Mouse (Mus musculus) ES-E14 (cell line): ENCODE results near the gene Ppara. TPM values are rescaled to one million over a fixed set of nuclear protein-coding genes. Genes with fewer than 3 reads are reported as not detected.

Source experiments
- DNase-seq: peaks from one replicate; pipeline ENCODE4 v3.0.0-alpha.2; 2013; ENCODE audit warnings: low read depth, low spot score
- H3K27ac ChIP-seq: 2 replicates; pipeline ENCODE4 v1.5.1; 2012; ENCODE audit warnings: low read depth, mild to moderate bottlenecking, low read length, moderate library complexity, mixed read lengths; ENCODE audit not compliant: poor library complexity, insufficient read depth, severe bottlenecking
- H3K36me3 ChIP-seq: 2 replicates; pipeline ENCODE4 v1.6.1; 2012; ENCODE audit warnings: mild to moderate bottlenecking, low read length, moderate library complexity, mixed read lengths; ENCODE audit not compliant: control insufficient read depth, poor library complexity, insufficient read depth, severe bottlenecking
- H3K4me1 ChIP-seq, 2 experiments: fragments of 150-350 bp in 1 of 2; sonication (generic) in 1 of 2; 2 replicates each; pipeline ENCODE4 v1.6.1; 2012; ENCODE audit warnings: low read length in 2 of 2, mild to moderate bottlenecking in 1 of 2, mixed read lengths in 1 of 2; ENCODE audit not compliant: control insufficient read depth in 2 of 2, insufficient read depth in 2 of 2, poor library complexity in 1 of 2
- H3K4me3 ChIP-seq, 2 experiments: fragments of 150-350 bp in 1 of 2; sonication (generic) in 1 of 2; 2 replicates each; pipeline ENCODE4 v1.5.1; 2012; ENCODE audit warnings: low read length in 2 of 2, low read depth in 1 of 2, mild to moderate bottlenecking in 1 of 2, mixed read lengths in 1 of 2; ENCODE audit not compliant: insufficient read depth in 1 of 2, poor library complexity in 1 of 2, severe bottlenecking in 1 of 2
- H3K9ac ChIP-seq: 2 replicates; pipeline ENCODE4 v1.6.1; 2012; ENCODE audit warnings: low read depth, mild to moderate bottlenecking, low read length, mixed read lengths; ENCODE audit not compliant: poor library complexity, insufficient read depth, severe bottlenecking
- H3K9me3 ChIP-seq: fragments of 150-350 bp; sonication (generic); 2 replicates; pipeline ENCODE4 v1.6.1; 2012; ENCODE audit warnings: low read depth, mild to moderate bottlenecking, low read length; ENCODE audit not compliant: control insufficient read depth, insufficient read depth
- CHD2 ChIP-seq: IDR thresholded peaks from 2 replicates; pipeline ENCODE4 v1.6.1; 2014; ENCODE audit warnings: mild to moderate bottlenecking, low read depth, low read length, inconsistent platforms
- HCFC1 ChIP-seq: IDR thresholded peaks from 2 replicates; pipeline ENCODE4 v1.6.1; 2012; ENCODE audit warnings: low read length, inconsistent platforms, borderline replicate concordance; ENCODE audit not compliant: insufficient read depth
- MAFK ChIP-seq: IDR thresholded peaks from 2 replicates; pipeline ENCODE4 v1.6.1; 2014; ENCODE audit warnings: mild to moderate bottlenecking, low read depth, low read length, inconsistent platforms; ENCODE audit not compliant: insufficient read depth
- ZC3H11A ChIP-seq: IDR thresholded peaks from 2 replicates; pipeline ENCODE4 v1.6.1; 2012; ENCODE audit warnings: low read depth, mild to moderate bottlenecking, inconsistent platforms, low read length, borderline replicate concordance
- ZNF384 ChIP-seq: IDR thresholded peaks from 2 replicates; pipeline ENCODE4 v1.6.1; 2012; ENCODE audit warnings: low read depth, low read length, inconsistent platforms
- in situ Hi-C, 2 experiments: fragments of 600-800 bp; cut with MboI; formaldehyde crosslinking; loops; one replicate each; pipeline ENCODE4 v1.15.1; 2025; ENCODE audit warnings: low sequenced_read_pairs in 2 of 2, inconsistent platforms in 1 of 2; ENCODE audit not compliant: unreplicated experiment in 2 of 2
- total RNA-seq: library from RNA; depleted of rRNA; stranded (reverse); fragments of 300-350 nt; gene quantifications from 2 replicates; pipeline ENCODE4 v1.2.3, GENCODE M21; 2012

The Ppara gene
- total RNA-seq, 1 experiment: 0.09 TPM

DNA sequence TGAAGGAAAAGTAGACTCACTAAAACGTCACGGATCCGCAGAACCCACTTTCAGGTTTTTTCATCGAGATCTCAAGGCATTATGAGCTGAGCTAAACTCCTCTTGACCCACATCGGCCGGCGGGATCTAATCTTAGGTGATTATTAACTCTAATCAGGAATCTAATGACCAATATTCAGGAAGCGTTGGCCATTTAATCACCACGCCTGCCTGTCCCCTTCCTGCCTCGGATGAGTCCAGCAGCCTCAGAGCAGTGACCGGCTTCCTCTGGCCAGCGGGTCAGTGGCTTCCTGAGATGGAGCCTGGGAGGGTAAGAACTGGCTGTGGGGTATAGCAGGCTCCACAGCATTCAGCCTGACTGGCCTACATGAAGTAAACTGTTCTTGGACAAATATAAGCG is 11.9 kb downstream of the Ppara start:
- no peaks in the 10 kb centered on the region for H3K9me3 ChIP-seq
- no peak overlapping the region for H3K4me3 ChIP-seq
- in situ Hi-C loops: no loop called here
- TF ChIP-seq HCFC1 (no peak), MAFK (no peak), ZNF384 (no peak)
- H3K9ac ChIP-seq: no peak overlapping the region
- H3K36me3 ChIP-seq: no peaks in the 10 kb centered on the region
- no peaks in the 10 kb centered on the region for H3K4me1 ChIP-seq
- no peak overlapping the region for H3K27ac ChIP-seq
- DNase-seq: no peak

GRCm38 (mm10) chr15:85747951-85748350 is 13.2 kb downstream of the Ppara start:
- no peaks in the 10 kb centered on the region for H3K36me3 ChIP-seq
- in situ Hi-C loops: no loop called here

DNA sequence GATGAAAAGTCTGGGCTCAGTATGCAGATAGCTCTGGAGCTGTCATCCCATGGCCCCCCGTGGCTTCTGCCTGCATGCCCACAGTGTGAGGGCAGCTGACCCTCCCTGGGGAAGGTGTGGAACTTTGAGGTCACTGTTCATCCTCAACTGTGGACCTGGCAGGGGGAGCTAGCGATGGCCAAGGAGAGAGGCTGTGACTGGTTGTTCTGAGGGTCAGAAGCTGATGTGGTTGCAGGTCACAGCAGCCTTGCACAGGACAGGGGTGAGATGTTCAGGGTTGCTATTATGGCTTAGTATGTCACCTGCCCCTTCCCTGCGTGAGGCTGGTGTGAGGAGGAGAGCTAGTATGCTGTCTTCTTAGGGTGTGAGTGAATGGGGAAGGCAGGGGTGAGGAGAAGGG is 13.7 kb downstream of the Ppara start:
- H3K4me1 ChIP-seq: no peaks in the 10 kb centered on the region
- in situ Hi-C loops: no loop called here
- H3K27ac ChIP-seq: no peak overlapping the region
- no peak overlapping the region for H3K4me3 ChIP-seq
- no peak overlapping the region for H3K9ac ChIP-seq
- no peak for DNase-seq
- no peaks in the 10 kb centered on the region for H3K9me3 ChIP-seq
- H3K36me3 ChIP-seq: no peaks in the 10 kb centered on the region
- TF ChIP-seq ZC3H11A: no peak
- no peak for TF ChIP-seq CHD2
- TF ChIP-seq HCFC1: no peak

More at GRCm38 (mm10) chr15:85747951-85748350, 13.2 kb downstream of the Ppara start:
- Histone ChIP-seq H3K4me1 (no peaks in the 10 kb centered on the region), H3K27ac (no peak overlapping the region), H3K9me3 (no peaks in the 10 kb centered on the region), H3K4me3 (no peak overlapping the region), H3K9ac (no peak overlapping the region)
- no peak for DNase-seq
- no peak for TF ChIP-seq HCFC1
- TF ChIP-seq MAFK: no peak
- TF ChIP-seq CHD2: no peak
- TF ChIP-seq ZNF384: no peak
- no peak for TF ChIP-seq ZC3H11A

DNA sequence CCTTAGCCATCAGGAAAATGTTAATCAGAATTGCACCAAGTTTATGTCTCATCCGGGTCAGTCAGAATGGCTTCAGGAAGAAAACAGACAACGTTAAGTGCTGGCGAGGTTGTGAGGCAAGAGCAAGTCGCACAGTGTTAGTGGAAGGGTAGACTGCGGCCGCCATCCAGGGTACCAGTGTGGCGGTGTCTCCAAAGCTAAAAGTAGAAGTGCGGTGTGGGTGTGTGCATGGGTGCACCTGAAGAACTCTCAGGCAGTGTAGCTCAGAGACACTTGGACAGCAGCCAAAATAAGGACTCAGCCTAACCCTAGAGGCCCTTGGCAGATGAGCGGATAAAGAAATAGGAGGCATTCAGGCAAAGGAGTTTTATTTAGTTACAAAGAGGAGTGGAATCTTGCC is 14.4 kb downstream of the Ppara start:
- no peak for DNase-seq
- no peak overlapping the region for H3K9ac ChIP-seq
- H3K36me3 ChIP-seq: no peaks in the 10 kb centered on the region
- in situ Hi-C loops: no loop called here
- TF ChIP-seq ZNF384: no peak
- no peak for TF ChIP-seq CHD2
- no peak for TF ChIP-seq MAFK
- TF ChIP-seq HCFC1: no peak
- TF ChIP-seq ZC3H11A: no peak
- H3K9me3 ChIP-seq: no peaks in the 10 kb centered on the region
- no peak overlapping the region for H3K27ac ChIP-seq
- H3K4me3 ChIP-seq: no peak overlapping the region
- no peaks in the 10 kb centered on the region for H3K4me1 ChIP-seq

GRCm38 (mm10) chr15:85750115-85750514 is 15.3 kb downstream of the Ppara start:
- TF ChIP-seq ZC3H11A: no peak
- no peak for TF ChIP-seq CHD2
- no peak for TF ChIP-seq HCFC1
- TF ChIP-seq MAFK: no peak
- no peak for TF ChIP-seq ZNF384
- Histone ChIP-seq H3K9me3 (no peaks in the 10 kb centered on the region), H3K9ac (no peak overlapping the region), H3K27ac (no peak overlapping the region), H3K4me1 (no peaks in the 10 kb centered on the region), H3K36me3 (no peaks in the 10 kb centered on the region), H3K4me3 (no peak overlapping the region)
- in situ Hi-C loops: no loop called here
- no peak for DNase-seq
